Mouse (Mus musculus) heart, postnatal 0 days (tissue): ENCODE data around the gene Arl5a. TPM values are rescaled to one million over a fixed set of nuclear protein-coding genes. Genes with fewer than 3 reads are reported as not detected.

Source experiments
- ATAC-seq: fragments of 200-750 bp; cut with Nextera tagmentation; 2 replicates; pipeline ENCODE4 v1.8.0; 2017; ENCODE audit warnings: low read depth, moderate number of reproducible peaks, moderate library complexity; ENCODE audit not compliant: insufficient read depth
- DNase-seq: peaks from one replicate; pipeline ENCODE4 v3.0.0-alpha.2; 2016; ENCODE audit warnings: low spot score
- H3K27ac ChIP-seq: fragments of 300-500 bp; sonication (generic); 2 replicates; pipeline ENCODE4 v1.5.1; 2014; ENCODE audit warnings: low read depth, mild to moderate bottlenecking
- H3K27me3 ChIP-seq: fragments of 300-500 bp; sonication (generic); 2 replicates; pipeline ENCODE4 v1.6.1; 2014; ENCODE audit warnings: low read length, mixed read lengths; ENCODE audit not compliant: control insufficient read depth, insufficient read depth
- H3K36me3 ChIP-seq: fragments of 300-500 bp; sonication (generic); replicated peaks from 2 replicates; pipeline ENCODE4 v1.6.1; 2014; ENCODE audit warnings: low read length, mixed read lengths; ENCODE audit not compliant: control insufficient read depth, insufficient read depth
- H3K4me1 ChIP-seq: fragments of 300-500 bp; sonication (generic); 2 replicates; pipeline ENCODE4 v1.6.1; 2014; ENCODE audit warnings: antibody characterized with exemption; ENCODE audit not compliant: control insufficient read depth, insufficient read depth
- H3K4me2 ChIP-seq: fragments of 300-500 bp; sonication (generic); 2 replicates; pipeline ENCODE4 v1.6.1; 2014; ENCODE audit warnings: low read depth, mild to moderate bottlenecking, low read length, moderate library complexity
- H3K4me3 ChIP-seq: fragments of 300-500 bp; sonication (generic); 2 replicates; pipeline ENCODE4 v1.5.1; 2014; ENCODE audit warnings: low read depth, low read length
- H3K9ac ChIP-seq: fragments of 300-500 bp; sonication (generic); replicated peaks from 2 replicates; pipeline ENCODE4 v1.6.1; 2014; ENCODE audit warnings: low read depth, low read length, mixed read lengths
- H3K9me3 ChIP-seq: fragments of 300-500 bp; sonication (generic); replicated peaks from 2 replicates; pipeline ENCODE4 v1.6.1; 2016; ENCODE audit warnings: low read length; ENCODE audit not compliant: control insufficient read depth
- CTCF ChIP-seq: IDR thresholded peaks from 2 replicates; pipeline ENCODE4 v1.5.1; 2016; ENCODE audit warnings: antibody characterized with exemption, control low read depth, low read depth
- EP300 ChIP-seq: IDR thresholded peaks from 2 replicates; pipeline ENCODE4 v1.6.1; 2016; ENCODE audit warnings: antibody characterized with exemption, low read depth
- WGBS: fragments of 180-500 bp; shearing (Covaris S2); extraction: QIAGEN DNeasy Blood & Tissue Kit; methylation state at CpG from one replicate; pipeline ENCODE4 v1.1.7; 2014; 5-methylcytosine and 5-hydroxymethylcytosine counted together
- polyA plus RNA-seq: library from polyadenylated mRNA; unstranded; fragments of >200 nt; fragmentation: Nextera tagmentation; extraction: Ambion mirVana; gene quantifications from 2 replicates; pipeline ENCODE4 v1.2.1, GENCODE M21; 2015
- total RNA-seq: library from RNA; depleted of rRNA; stranded (reverse); fragments of >200 nt; gene quantifications from 2 replicates; pipeline ENCODE4 v1.2.3, GENCODE M21; 2014; ENCODE audit warnings: low replicate concordance; rRNA removed

The Arl5a gene
- 57.5 and 73.2 TPM in 2 replicates for total RNA-seq
- 23.9 and 26.2 TPM in 2 replicates for polyA plus RNA-seq

- peak; percentile 91 for DNase-seq
- Histone ChIP-seq H3K27ac (peak within 1 kb of the TSS; percentile 94), H3K36me3 (no peaks in the 10 kb centered on the region), H3K4me2 (peak within 1 kb of the TSS; percentile 69), H3K4me3 (peak within 1 kb of the TSS; percentile 99), H3K27me3 (no peaks in the 10 kb centered on the region), H3K9ac (peak within 1 kb of the TSS; percentile 98), H3K9me3 (no peaks in the 10 kb centered on the region), H3K4me1 (peaks cover 27% of the 10 kb centered on the region)
- ATAC-seq: peak; percentile 97
- under 1% methylated on average over 50 of the region's 57 CpGs for WGBS
- no peak for TF ChIP-seq CTCF
- TF ChIP-seq EP300: no peak
Measured at GRCm38 (mm10) chr2:52424747-52425522, at the start of gene Arl5a. Gene Arl5a (minus strand): TSS chr2:52424901.

- no peak overlapping the region for H3K9ac ChIP-seq
- TF ChIP-seq EP300 (no peak), CTCF (no peak)
- H3K36me3 ChIP-seq: no peaks in the 10 kb centered on the region
- H3K27me3 ChIP-seq: no peaks in the 10 kb centered on the region
- H3K4me2 ChIP-seq: no peak overlapping the region
- no peaks in the 10 kb centered on the region for H3K9me3 ChIP-seq
- no peak overlapping the region for H3K4me3 ChIP-seq
- ATAC-seq: peak; percentile 36; the same call in 1 of the 2 replicates
- peaks cover 2% of the 10 kb centered on the region; the same call in 1 of the 2 replicates for H3K4me1 ChIP-seq
- no peak for DNase-seq
- no peak overlapping the region for H3K27ac ChIP-seq
- 31% methylated on average over 4 of the region's 4 CpGs for WGBS
Measured at GRCm38 (mm10) chr2:52471545-52472291, 47.0 kb upstream of the Arl5a start.

- no peak overlapping the region for H3K27ac ChIP-seq
- WGBS: 81% methylated on average over 4 of the region's 4 CpGs
- ATAC-seq (no peak), DNase-seq (no peak)
- no peak for TF ChIP-seq EP300
- TF ChIP-seq CTCF: no peak
- H3K27me3 ChIP-seq: no peaks in the 10 kb centered on the region
- H3K9ac ChIP-seq: no peak overlapping the region
- H3K4me2 ChIP-seq: no peak overlapping the region
- H3K36me3 ChIP-seq: no peaks in the 10 kb centered on the region
- H3K9me3 ChIP-seq: no peaks in the 10 kb centered on the region
- H3K4me3 ChIP-seq: no peak overlapping the region
- no peaks in the 10 kb centered on the region for H3K4me1 ChIP-seq
Measured at GRCm38 (mm10) chr2:52470044-52470560, 45.4 kb upstream of the Arl5a start.

- Histone ChIP-seq H3K4me1 (no peaks in the 10 kb centered on the region), H3K36me3 (no peaks in the 10 kb centered on the region), H3K9me3 (no peaks in the 10 kb centered on the region), H3K27me3 (no peaks in the 10 kb centered on the region), H3K4me2 (no peak overlapping the region), H3K4me3 (no peak overlapping the region), H3K9ac (no peak overlapping the region), H3K27ac (no peak overlapping the region)
- DNase-seq: no peak
- WGBS: 59% methylated on average over 6 of the region's 6 CpGs
- TF ChIP-seq CTCF: no peak
- TF ChIP-seq EP300: no peak
- no peak for ATAC-seq
Measured at GRCm38 (mm10) chr2:52467629-52468028, 42.9 kb upstream of the Arl5a start.

GRCm38 (mm10) chr2:52461206-52461967 is 36.7 kb upstream of the Arl5a start:
- ATAC-seq (no peak), DNase-seq (no peak)
- TF ChIP-seq EP300 (no peak), CTCF (no peak)
- no peaks in the 10 kb centered on the region for H3K27me3 ChIP-seq
- H3K4me1 ChIP-seq: no peaks in the 10 kb centered on the region
- H3K9me3 ChIP-seq: no peaks in the 10 kb centered on the region
- H3K9ac ChIP-seq: no peak overlapping the region
- no peak overlapping the region for H3K27ac ChIP-seq
- H3K4me2 ChIP-seq: no peak overlapping the region
- H3K36me3 ChIP-seq: no peaks in the 10 kb centered on the region
- WGBS: 86% methylated on average over 12 of the region's 12 CpGs
- no peak overlapping the region for H3K4me3 ChIP-seq
